9 mouse cellular contexts compared by ENCODE assay signal in genomic region chr6:119490549-119490948, GRCm38 (mm10). TPM values are rescaled to one million over a fixed set of nuclear protein-coding genes. Genes with fewer than 3 reads are reported as not detected.
DNase-seq lines count a peak whose midpoint lies in the region; ATAC-seq and TF ChIP-seq lines count a peak whose summit lies in the region.
"Had no signal": no experiment of that assay in that cellular context is flagged by ENCODE, and none has a peak within 500 bp of the region (broad histone marks: within the 10 kb centered on the region; RNA-seq: fewer than 3 reads in every experiment).

No protein-coding gene starts in this region.

- no peak for DNase-seq in heart, adult 2 months
- no peak for DNase-seq in heart, postnatal 25 days (ENCODE audit: low spot score)
- peak; percentile 72 for DNase-seq in retina, postnatal 1 day
- no peak for DNase-seq in retina, embryonic 14.5 days (ENCODE audit: low spot score)
- DNase-seq in mesoderm, embryonic 11.5 days (ENCODE audit: low read depth, low spot score) = peak; percentile 38
- no peak for DNase-seq in thymus, postnatal 25 days
- DNase-seq in layer of hippocampus, postnatal 25 days (ENCODE audit: extremely low spot score in 1 of 2, low spot score in 1 of 2) = no peak

- no peak for TF ChIP-seq POLR2A in heart, adult 2 months (IDR thresholded peaks at IDR 0.05; ENCODE audit: insufficient read depth, low read depth, low read length)

- ATAC-seq in CD4-positive, CD25-positive, alpha-beta regulatory T cell, adult 4 months = no peak
- ATAC-seq: Patski had no signal

- peak overlapping the region; percentile 44; the same call in 1 of the 2 replicates for H3K9ac ChIP-seq in heart, adult 2 months (ENCODE audit: low read depth, low read length)

- peaks cover 2% of the 10 kb centered on the region; the same call in 1 of the 2 replicates for H3K4me1 ChIP-seq in heart, adult 2 months (ENCODE audit: control insufficient read depth, insufficient read depth, low read length)

- no peaks in the 10 kb centered on the region for H3K79me2 ChIP-seq in heart, adult 2 months (replicated peaks; ENCODE audit: control insufficient read depth, insufficient read depth, low read length)

- no peak for TF ChIP-seq EP300 in heart, adult 2 months (IDR thresholded peaks at IDR 0.05; ENCODE audit: insufficient read depth, low read depth, low read length)

- no peak overlapping the region for H3K4me3 ChIP-seq in heart, adult 2 months

- no peak for TF ChIP-seq CTCF in heart, adult 2 months (IDR thresholded peaks at IDR 0.05)

- 33% methylated on average over 11 of the region's 11 CpGs for WGBS in heart, adult 2 months

- H3K27me3 ChIP-seq in heart, adult 2 months (ENCODE audit: control insufficient read depth, insufficient read depth, low read length) = no peaks in the 10 kb centered on the region
- H3K27me3 ChIP-seq: Patski had no signal

- no peaks in the 10 kb centered on the region for H3K36me3 ChIP-seq in heart, adult 2 months (ENCODE audit: control insufficient read depth, insufficient read depth, low read length)

- H3K27ac ChIP-seq in heart, adult 2 months = no peak overlapping the region

- intact Hi-C loops in heart, adult 2 months (cut with DNase I) = loop anchor here (2.0 to 10.0 kb wide), 3 partner anchors 218 to 432 kb away; no protein-coding TSS in a partner anchor
- intact Hi-C loops in heart, postnatal 25 days (cut with DNase I) = loop anchor here (2.0 to 5.0 kb wide), 3 partner anchors 52 to 707 kb away; partner anchors contain the start of gene Wnt5b

RNA-seq across cellular contexts. Expression of gene Fbxl14, which starts 11.1 kb away (rescaled TPM):
- 10 to 100 TPM; 16.0 to 16.6 TPM for total RNA-seq in heart, adult 2 months (2021)
- 19.7 and 20.3 TPM in 2 replicates for polyA plus RNA-seq in heart, adult 2 months (2012; rRNA removed)
- total RNA-seq in heart, postnatal 25 days (2021) = 10 to 100 TPM; 15.4 to 15.6 TPM
- 10 to 100 TPM; 10.7 to 11.3 TPM for polyA plus RNA-seq in CD4-positive, CD25-positive, alpha-beta regulatory T cell, adult 4 months (2017; shearing (Covaris generic))
- total RNA-seq in layer of hippocampus, postnatal 25 days (2021) = 10 to 100 TPM; 31.1 to 32.6 TPM

RNA-seq across cellular contexts. Expression of gene Wnt5b, which starts 53.6 kb away (rescaled TPM):
- 1 to 10 TPM; 2.4 to 3.0 TPM for total RNA-seq in heart, adult 2 months (2021)
- polyA plus RNA-seq in heart, adult 2 months (2012; rRNA removed) = 2.5 and 2.9 TPM in 2 replicates
- 1 to 10 TPM; 3.1 to 3.6 TPM for total RNA-seq in heart, postnatal 25 days (2021)
- polyA plus RNA-seq in CD4-positive, CD25-positive, alpha-beta regulatory T cell, adult 4 months (2017; shearing (Covaris generic)) = under 1 TPM in 1 of 2 experiments, not detected in 1; 0.20 TPM
- total RNA-seq in layer of hippocampus, postnatal 25 days (2021) = 1 to 10 TPM; 1.9 to 2.0 TPM

Comparison
In these comparisons a context has a peak if more than half of its experiments do, and no peak if none do; other contexts are left out.
1. DNase-seq: peak in retina, postnatal 1 day (single experiment) and mesoderm, embryonic 11.5 days (single experiment); none in heart, adult 2 months (0 of 2), heart, postnatal 25 days (single experiment), retina, embryonic 14.5 days (single experiment), thymus, postnatal 25 days (single experiment) and layer of hippocampus, postnatal 25 days (0 of 2).